Mouse (Mus musculus) forebrain, embryonic 11.5 days (tissue): ENCODE results near the gene Pdk2. TPM values are rescaled to one million over a fixed set of nuclear protein-coding genes. Genes with fewer than 3 reads are reported as not detected.
A peak's percentile ranks its signal among the peaks of the same experiment; 100 is the strongest.

Experiments used
- ATAC-seq: fragments of 200-750 bp; cut with Nextera tagmentation; replicated peaks from 2 replicates; pipeline ENCODE4 v1.8.0; 2017; ENCODE audit warnings: moderate TSS enrichment; ENCODE audit not compliant: low FRiP score
- DNase-seq: peaks from one replicate; pipeline ENCODE4 v3.0.0-alpha.2; 2017; ENCODE audit warnings: low spot score
- H3K27ac ChIP-seq: fragments of 300-500 bp; sonication (generic); 2 replicates; pipeline ENCODE4 v1.5.1; 2014; ENCODE audit warnings: low read depth, low read length
- H3K27me3 ChIP-seq: fragments of 300-500 bp; sonication (generic); 2 replicates; pipeline ENCODE4 v1.6.1; 2014; ENCODE audit warnings: mild to moderate bottlenecking, low read length, mixed read lengths; ENCODE audit not compliant: control insufficient read depth, insufficient read depth
- H3K36me3 ChIP-seq: fragments of 300-500 bp; sonication (generic); 2 replicates; pipeline ENCODE4 v1.6.1; 2014; ENCODE audit warnings: mild to moderate bottlenecking, low read length, moderate library complexity, mixed read lengths; ENCODE audit not compliant: control insufficient read depth, insufficient read depth
- H3K4me1 ChIP-seq: fragments of 300-500 bp; sonication (generic); replicated peaks from 2 replicates; pipeline ENCODE4 v1.6.1; 2014; ENCODE audit warnings: low read length, mixed read lengths; ENCODE audit not compliant: control insufficient read depth, insufficient read depth
- H3K4me2 ChIP-seq: fragments of 300-500 bp; sonication (generic); 2 replicates; pipeline ENCODE4 v1.6.1; 2014; ENCODE audit warnings: low read depth, mild to moderate bottlenecking, low read length, moderate library complexity, mixed read lengths; ENCODE audit not compliant: severe bottlenecking
- H3K4me3 ChIP-seq: fragments of 300-500 bp; sonication (generic); 2 replicates; pipeline ENCODE4 v1.5.1; 2014; ENCODE audit warnings: low read depth, low read length
- H3K9ac ChIP-seq: fragments of 300-500 bp; sonication (generic); 2 replicates; pipeline ENCODE4 v1.6.1; 2014; ENCODE audit warnings: low read length
- H3K9me3 ChIP-seq: fragments of 300-500 bp; sonication (generic); 2 replicates; pipeline ENCODE4 v1.6.1; 2016; ENCODE audit warnings: low read length, mixed read lengths; ENCODE audit not compliant: control insufficient read depth
- WGBS: fragments of 180-500 bp; shearing (Covaris S2); extraction: QIAGEN DNeasy Blood & Tissue Kit; methylation state at CpG from one replicate; pipeline ENCODE4 v1.1.7; 2014; 5-methylcytosine and 5-hydroxymethylcytosine counted together
- polyA plus RNA-seq: library from polyadenylated mRNA; unstranded; fragments of >200 nt; fragmentation: Nextera tagmentation; extraction: Ambion mirVana; gene quantifications from 2 replicates; pipeline ENCODE4 v1.2.1, GENCODE M21; 2014

Pdk2 gene
- polyA plus RNA-seq, 1 experiment from 2014 or later = 17.4 TPM

DNA sequence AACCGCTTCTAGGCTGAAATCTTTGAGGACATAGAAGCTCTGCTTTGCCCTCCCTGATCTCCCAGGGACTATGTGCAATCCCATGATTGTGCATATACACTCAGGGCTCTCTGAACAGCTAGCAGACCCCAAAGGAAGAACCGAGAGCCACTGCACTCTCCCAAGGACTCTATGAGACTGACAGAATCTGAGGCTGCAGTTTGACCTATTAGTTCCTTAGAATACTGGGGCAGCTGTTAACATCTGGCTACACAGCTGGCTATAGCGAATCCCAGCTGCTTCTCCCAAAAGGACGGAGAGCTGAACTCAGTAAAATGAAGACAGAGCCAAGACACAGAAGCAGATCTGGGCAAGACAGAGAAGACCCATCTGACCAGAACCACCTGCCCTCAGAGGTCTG lies 32.7 kb upstream of the Pdk2 start:
- DNase-seq = no peak
- H3K9me3 ChIP-seq = no peaks in the 10 kb centered on the region
- peaks cover 24% of the 10 kb centered on the region for H3K27me3 ChIP-seq
- H3K4me1 ChIP-seq = peaks cover 9% of the 10 kb centered on the region; the same call in 1 of the 2 replicates
- H3K4me3 ChIP-seq = no peak overlapping the region
- H3K27ac ChIP-seq = no peak overlapping the region
- 85% methylated on average over 4 of the region's 4 CpGs for WGBS
- no peaks in the 10 kb centered on the region for H3K36me3 ChIP-seq
- ATAC-seq = no peak
- H3K4me2 ChIP-seq = no peak overlapping the region
- H3K9ac ChIP-seq = no peak overlapping the region

DNA sequence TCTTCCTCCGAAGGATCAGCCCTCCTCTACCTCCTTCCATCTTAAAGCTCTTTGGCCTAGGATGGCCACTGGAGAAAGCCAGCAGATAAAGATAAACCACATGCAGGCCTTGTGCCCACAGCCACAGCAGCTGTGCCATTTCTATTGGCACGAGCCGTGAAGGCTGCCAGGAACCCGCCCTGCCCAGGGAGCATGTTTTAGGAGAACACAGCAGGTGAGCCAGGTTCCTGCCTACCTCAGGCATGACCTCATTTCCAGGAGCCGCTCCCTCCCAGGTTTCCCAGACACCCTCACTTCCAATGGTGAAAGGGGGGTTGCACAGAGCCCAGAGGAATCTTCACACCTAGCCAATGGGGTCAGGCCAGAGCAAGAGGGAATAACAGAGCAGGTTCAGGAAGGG lies 31.6 kb upstream of the Pdk2 start:
- DNase-seq = no peak
- no peaks in the 10 kb centered on the region for H3K9me3 ChIP-seq
- H3K9ac ChIP-seq = no peak overlapping the region
- H3K4me2 ChIP-seq = no peak overlapping the region
- no peak overlapping the region for H3K27ac ChIP-seq
- H3K27me3 ChIP-seq = peaks cover 21% of the 10 kb centered on the region
- no peak overlapping the region for H3K4me3 ChIP-seq
- no peaks in the 10 kb centered on the region for H3K36me3 ChIP-seq
- H3K4me1 ChIP-seq = peaks cover 9% of the 10 kb centered on the region; the same call in 1 of the 2 replicates
- ATAC-seq = no peak
- WGBS = 75% methylated on average over 5 of the region's 5 CpGs

DNA sequence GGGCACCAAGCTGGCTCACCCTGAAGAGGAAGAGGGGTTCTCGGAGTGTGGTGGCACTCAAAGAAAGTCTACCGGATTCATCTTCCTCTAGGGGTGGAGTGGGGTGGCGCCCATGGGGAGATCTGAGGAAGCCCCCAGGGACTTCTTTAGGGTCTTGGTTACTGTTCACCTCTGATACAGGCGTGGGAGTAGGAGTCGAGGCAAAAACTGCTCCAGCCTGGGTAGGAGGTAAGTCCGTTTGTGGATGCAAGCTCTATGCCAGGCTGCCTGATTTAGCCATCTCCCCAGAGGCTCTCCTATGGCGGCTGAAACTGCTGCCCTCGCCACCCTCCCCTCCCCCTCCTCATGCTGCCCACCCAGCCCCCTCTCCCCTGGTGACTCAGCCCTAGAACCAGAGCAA lies 31.0 kb upstream of the Pdk2 start:
- Histone ChIP-seq H3K27me3 (peaks cover 15% of the 10 kb centered on the region; the same call in 1 of the 2 replicates), H3K4me1 (peaks cover 9% of the 10 kb centered on the region; the same call in 1 of the 2 replicates)
- 67% methylated on average over 8 of the region's 8 CpGs for WGBS

DNA sequence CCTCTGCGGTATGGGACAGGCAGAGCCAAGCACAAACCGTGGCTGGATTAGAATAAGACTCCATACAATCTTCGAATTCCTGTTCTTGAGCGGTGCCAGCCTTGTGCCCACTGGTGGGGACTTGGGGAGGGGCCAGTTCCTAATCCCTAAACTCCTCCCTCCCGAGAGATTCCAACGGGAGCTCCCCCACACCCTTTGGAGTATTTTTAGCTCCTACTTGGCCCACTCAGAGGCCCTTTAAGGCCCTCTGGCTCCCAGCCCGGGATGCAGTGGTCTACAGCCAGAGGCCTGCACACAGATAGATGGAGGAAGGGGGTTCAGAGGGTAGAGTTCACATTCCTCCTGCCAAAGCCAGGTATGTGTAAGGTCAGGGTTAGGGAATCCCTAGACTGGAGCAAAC lies 30.1 kb upstream of the Pdk2 start:
- Histone ChIP-seq H3K4me2 (no peak overlapping the region), H3K27me3 (peaks cover 12% of the 10 kb centered on the region; the same call in 1 of the 2 replicates), H3K4me1 (peaks cover 9% of the 10 kb centered on the region; the same call in 1 of the 2 replicates), H3K27ac (no peak overlapping the region), H3K36me3 (no peaks in the 10 kb centered on the region), H3K9me3 (no peaks in the 10 kb centered on the region), H3K4me3 (no peak overlapping the region), H3K9ac (no peak overlapping the region)
- WGBS = 60% methylated on average over 7 of the region's 7 CpGs
- ATAC-seq (no peak), DNase-seq (no peak)

More for the DNA sequence above, 31.0 kb upstream of the Pdk2 start:
- Histone ChIP-seq H3K4me2 (no peak overlapping the region), H3K36me3 (no peaks in the 10 kb centered on the region), H3K27ac (no peak overlapping the region), H3K4me3 (no peak overlapping the region), H3K9ac (no peak overlapping the region), H3K9me3 (no peaks in the 10 kb centered on the region)
- no peak for DNase-seq
- no peak for ATAC-seq

DNA sequence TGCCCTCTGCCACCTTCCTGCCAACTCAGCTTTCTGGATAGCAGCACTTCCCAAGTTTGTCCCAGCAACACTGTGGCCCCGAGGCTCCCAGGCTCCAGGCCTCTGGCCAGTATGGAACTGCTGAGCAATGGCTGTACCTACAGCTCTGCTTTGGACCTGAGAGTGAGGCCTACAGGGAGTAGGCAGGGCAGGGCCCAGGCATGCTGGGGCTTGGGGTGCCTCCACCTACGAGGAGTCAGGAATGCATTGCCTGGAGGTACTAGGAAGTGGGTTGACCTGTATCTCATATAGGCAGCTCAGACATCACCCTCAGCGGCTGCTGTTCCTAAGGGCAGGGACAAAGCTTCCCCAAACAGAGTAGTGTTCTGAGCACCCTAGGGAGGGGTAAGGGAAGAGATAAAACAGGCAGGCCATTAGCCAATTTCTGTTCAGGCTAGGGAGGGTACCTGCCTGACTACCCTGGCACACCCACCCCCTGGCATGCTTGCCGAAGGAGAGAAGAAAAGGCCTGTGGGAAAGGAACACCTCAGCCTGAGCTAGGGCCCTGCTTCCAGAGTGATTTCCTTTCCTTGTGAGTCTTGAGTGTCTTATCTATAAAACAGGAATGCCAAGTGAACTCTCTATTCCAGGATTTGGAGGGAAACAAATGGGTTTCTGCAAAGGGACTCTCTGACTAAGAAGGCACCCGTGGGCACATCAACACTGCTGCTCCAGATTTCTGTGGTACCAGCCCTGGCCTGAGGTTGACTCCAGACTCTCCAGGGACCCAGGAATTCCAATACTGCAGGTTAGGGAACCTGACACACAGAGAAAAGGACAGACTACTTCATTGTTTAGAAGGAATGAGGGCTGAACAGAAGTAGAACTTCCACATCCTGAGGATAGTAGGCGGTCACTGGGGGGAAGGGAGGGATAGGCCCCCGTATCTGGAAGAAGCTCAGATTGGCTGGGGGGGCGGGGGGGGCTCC lies 29.3 kb upstream of the Pdk2 start:
- no peak overlapping the region for H3K4me2 ChIP-seq
- ATAC-seq (no peak), DNase-seq (no peak)
- no peak overlapping the region for H3K4me3 ChIP-seq
- no peaks in the 10 kb centered on the region for H3K9me3 ChIP-seq
- H3K27me3 ChIP-seq = peaks cover 6% of the 10 kb centered on the region; the same call in 1 of the 2 replicates
- no peak overlapping the region for H3K9ac ChIP-seq
- peaks cover 5% of the 10 kb centered on the region; the same call in 1 of the 2 replicates for H3K4me1 ChIP-seq
- no peak overlapping the region for H3K27ac ChIP-seq
- 69% methylated on average over 8 of the region's 8 CpGs for WGBS
- no peaks in the 10 kb centered on the region for H3K36me3 ChIP-seq

DNA sequence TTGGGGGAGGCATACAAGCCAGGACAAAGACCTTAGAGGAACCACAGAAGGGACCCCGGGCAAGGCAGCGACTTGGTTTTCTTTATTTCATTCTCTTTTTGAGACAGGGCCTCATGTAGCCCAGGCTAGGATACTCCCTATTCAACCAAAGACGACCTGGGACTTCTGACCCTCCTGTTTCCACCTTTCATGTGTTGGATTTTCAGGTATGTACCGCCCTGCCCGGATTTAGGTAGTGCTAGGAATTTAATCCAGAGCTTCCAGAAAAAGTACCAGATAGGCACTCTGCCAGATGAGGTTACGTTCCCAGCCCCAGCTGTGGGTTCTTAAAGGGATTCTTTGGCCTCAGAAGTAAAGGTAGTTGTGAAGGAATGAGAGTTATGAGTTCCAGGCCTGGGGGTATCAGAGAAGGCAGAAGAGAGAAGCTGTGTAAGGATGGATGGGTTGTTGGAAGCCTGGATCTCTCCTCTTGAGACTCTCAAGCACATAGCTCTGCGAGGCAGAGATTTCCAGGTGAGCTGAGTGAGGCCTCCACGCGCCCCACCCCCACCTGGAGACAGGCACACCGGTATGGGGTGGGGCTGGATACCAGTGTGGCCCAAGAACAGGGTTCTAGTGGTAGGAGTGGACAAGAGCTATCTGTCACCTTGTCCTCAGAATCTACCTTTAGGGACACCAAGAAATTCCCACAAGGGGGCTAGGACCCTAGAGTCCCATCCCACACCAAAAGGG lies 28.2 kb upstream of the Pdk2 start:
- no peaks in the 10 kb centered on the region for H3K4me1 ChIP-seq
- H3K9me3 ChIP-seq = no peaks in the 10 kb centered on the region
- no peak overlapping the region for H3K9ac ChIP-seq
- H3K4me2 ChIP-seq = no peak overlapping the region
- ATAC-seq (no peak), DNase-seq (no peak)
- no peak overlapping the region for H3K4me3 ChIP-seq
- no peak overlapping the region for H3K27ac ChIP-seq
- 85% methylated on average over 10 of the region's 10 CpGs for WGBS
- no peaks in the 10 kb centered on the region for H3K36me3 ChIP-seq
- H3K27me3 ChIP-seq = peaks cover 2% of the 10 kb centered on the region; the same call in 1 of the 2 replicates

DNA sequence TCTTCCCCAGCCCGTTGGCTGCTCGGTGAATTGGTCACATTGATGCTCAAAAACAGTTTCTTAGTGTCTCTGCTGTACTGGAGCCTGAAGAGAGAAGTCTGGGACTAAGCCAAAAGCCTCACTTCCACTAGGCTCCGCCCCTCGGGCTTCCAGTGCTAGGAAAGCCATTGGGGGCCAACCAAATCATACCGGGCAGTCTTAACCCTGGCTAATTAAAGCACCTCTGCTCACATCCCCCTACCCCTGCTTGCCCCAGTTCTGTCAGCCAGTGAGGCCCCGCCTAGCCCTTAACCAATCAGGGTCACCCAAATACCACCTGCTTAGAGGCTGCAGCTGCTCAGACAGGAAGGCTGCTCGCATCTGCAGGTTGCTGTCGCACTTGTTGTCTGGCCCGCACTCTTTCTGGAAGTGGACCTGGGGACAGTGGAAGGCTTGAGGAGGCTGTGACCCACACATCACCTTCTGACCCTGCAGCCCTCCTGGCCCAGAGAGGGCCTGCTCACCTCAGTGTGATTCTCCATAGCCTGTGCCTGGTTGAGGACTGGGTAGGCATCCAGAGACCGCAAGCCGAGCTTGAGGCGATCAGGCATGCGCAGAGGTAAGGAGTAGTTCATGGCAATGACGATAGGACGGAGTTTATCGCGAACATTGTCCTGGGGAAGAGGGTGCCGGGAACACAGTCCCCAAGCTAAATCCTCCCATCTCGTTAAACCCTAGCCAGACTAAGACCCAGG lies 15.8 kb upstream of the Pdk2 start:
- peak overlapping the region; percentile 14; the same call in 1 of the 2 replicates for H3K4me3 ChIP-seq
- H3K9ac ChIP-seq = peak overlapping the region; percentile 12; the same call in 1 of the 2 replicates
- no peak overlapping the region for H3K27ac ChIP-seq

DNA sequence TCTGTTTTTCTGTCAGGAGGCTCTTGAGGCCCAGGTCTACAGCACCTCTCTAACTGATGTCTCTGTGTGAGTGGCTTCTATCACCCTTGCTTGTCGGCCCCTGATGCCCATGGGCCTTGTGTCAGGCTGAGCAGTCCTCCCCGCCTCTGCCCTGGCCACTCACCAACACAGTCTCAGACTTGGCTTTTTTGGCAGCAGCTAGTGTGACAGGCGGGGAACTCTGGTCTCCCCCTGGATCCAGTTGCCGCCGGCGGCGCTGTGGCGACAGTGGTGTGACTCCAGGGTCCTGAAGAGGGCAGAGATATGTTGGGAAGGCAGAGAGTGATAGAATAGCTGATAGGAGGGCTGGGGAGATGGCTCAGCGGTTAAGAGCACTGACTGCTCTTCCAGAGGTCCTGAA lies 11.9 kb upstream of the Pdk2 start:
- no peak overlapping the region for H3K27ac ChIP-seq
- H3K9ac ChIP-seq = no peak overlapping the region
- H3K4me3 ChIP-seq = no peak overlapping the region
- H3K9me3 ChIP-seq = no peaks in the 10 kb centered on the region
- no peaks in the 10 kb centered on the region; the same call in 1 of the 2 replicates for H3K27me3 ChIP-seq
- WGBS = 87% methylated on average over 9 of the region's 9 CpGs
- H3K4me2 ChIP-seq = no peak overlapping the region
- no peak for DNase-seq
- ATAC-seq = no peak
- peaks cover 4% of the 10 kb centered on the region; the same call in 1 of the 2 replicates for H3K4me1 ChIP-seq
- H3K36me3 ChIP-seq = no peaks in the 10 kb centered on the region

More for the DNA sequence above, 15.8 kb upstream of the Pdk2 start:
- no peaks in the 10 kb centered on the region; the same call in 1 of the 2 replicates for H3K27me3 ChIP-seq
- H3K36me3 ChIP-seq = no peaks in the 10 kb centered on the region
- H3K4me1 ChIP-seq = peaks cover 4% of the 10 kb centered on the region; the same call in 1 of the 2 replicates
- H3K4me2 ChIP-seq = peak overlapping the region; percentile 49
- WGBS = 13% methylated on average over 19 of the region's 19 CpGs
- no peaks in the 10 kb centered on the region for H3K9me3 ChIP-seq
- peak; percentile 51; the same call in 1 of the 2 replicates for ATAC-seq
- DNase-seq = peak; percentile 61
